Comparison of ENCODE assay signal across 8 mouse cellular contexts in genomic region chr11:97669829-97670228, GRCm38 (mm10). TPM values are rescaled to one million over a fixed set of nuclear protein-coding genes. Genes with fewer than 3 reads are reported as not detected.
DNase-seq lines count a peak whose midpoint lies in the region; ATAC-seq and TF ChIP-seq lines count a peak whose summit lies in the region.

No protein-coding gene starts in this region.

- in situ Hi-C loops in CH12.LX (cut with MboI; ENCODE audit: low pct_ligation_motif_present, low pct_unique_long_range_greater_than_20kb, low sequenced_read_pairs) = loop anchor here (5.0 kb wide), 1 partner anchor 38 kb away; no protein-coding TSS in a partner anchor

- TF ChIP-seq POLR2A in CH12.LX (IDR thresholded peaks at IDR 0.05; ENCODE audit: low read depth, low read length) = no peak; the same call in 1 of the 2 replicates

- TF ChIP-seq EP300 in CH12.LX (IDR thresholded peaks at IDR 0.05; ENCODE audit: low read length) = no peak

- no peak for TF ChIP-seq RAD21 in CH12.LX (IDR thresholded peaks at IDR 0.05; ENCODE audit: low read depth, low read length)

- H3K27me3 ChIP-seq in CH12.LX (replicated peaks) = no peaks in the 10 kb centered on the region
- no peaks in the 10 kb centered on the region for H3K27me3 ChIP-seq in embryonic facial prominence, embryonic 15.5 days

- H3K79me2 ChIP-seq in CH12.LX (replicated peaks; ENCODE audit: control insufficient read depth, extremely low read depth, insufficient read depth, poor library complexity, severe bottlenecking) = peaks cover 20% of the 10 kb centered on the region

- H3K4me3 ChIP-seq in CH12.LX (replicated peaks in 1 of 3; ENCODE audit: low read depth in 2 of 3, low read length in 2 of 3, poor library complexity in 1 of 3) = no peak overlapping the region
- no peak overlapping the region for H3K4me3 ChIP-seq in embryonic facial prominence, embryonic 15.5 days (replicated peaks)

- WGBS in embryonic facial prominence, embryonic 15.5 days = 23% methylated on average over 6 of the region's 6 CpGs

- H3K4me2 ChIP-seq in CH12.LX (ENCODE audit: insufficient read depth, low read depth, poor library complexity, severe bottlenecking) = no peak overlapping the region
- H3K4me2 ChIP-seq in embryonic facial prominence, embryonic 15.5 days (replicated peaks) = no peak overlapping the region

- H3K4me1 ChIP-seq in CH12.LX (ENCODE audit: control insufficient read depth in 1 of 2, insufficient read depth in 2 of 2) = peaks cover 10 to 35% of the 10 kb centered on the region in 2 experiments
- peaks cover 42% of the 10 kb centered on the region for H3K4me1 ChIP-seq in embryonic facial prominence, embryonic 15.5 days

- no peak for ATAC-seq in embryonic facial prominence, embryonic 15.5 days (ENCODE audit: insufficient number of reproducible peaks, low FRiP score, low TSS enrichment, low read depth)
- no peak for ATAC-seq in erythroid progenitor cell, adult 5-6 weeks (replicated peaks; ENCODE audit: low FRiP score, poor library complexity, severe bottlenecking)

- peak; percentile 69 for DNase-seq in cerebellum, adult 9-10 months
- no peak for DNase-seq in cerebellum, adult 9-11 months
- no peak for DNase-seq in CH12.LX (ENCODE audit: extremely low read depth)
- DNase-seq in heart, postnatal 4 days = peak; percentile 91
- peak; percentile 91 for DNase-seq in lung, postnatal 10 days
- no peak for DNase-seq in spleen, postnatal 4 days (ENCODE audit: low spot score in 2 of 2)

- dilution Hi-C loops in CH12.LX (cut with MboI; ENCODE audit: extremely low pct_ligation_motif_present, extremely low pct_unique_long_range_greater_than_20kb, low sequenced_read_pairs) = no loop called here

- H3K9ac ChIP-seq in CH12.LX (ENCODE audit: insufficient read depth, low read depth) = no peak overlapping the region
- no peak overlapping the region for H3K9ac ChIP-seq in embryonic facial prominence, embryonic 15.5 days

- peaks cover 93 to 99% of the 10 kb centered on the region in 2 experiments for H3K36me3 ChIP-seq in CH12.LX (replicated peaks in 1 of 2; ENCODE audit: control insufficient read depth in 1 of 2, insufficient read depth in 1 of 2, low read length in 1 of 2)
- peaks cover 80% of the 10 kb centered on the region for H3K36me3 ChIP-seq in embryonic facial prominence, embryonic 15.5 days

- no peak for TF ChIP-seq CTCF in CH12.LX (conservative IDR thresholded peaks at IDR 0.05 in 1 of 2, IDR thresholded peaks at IDR 0.05 in 1 of 2; ENCODE audit: low read depth in 2 of 2, low read length in 2 of 2)

- no peak overlapping the region for H3K27ac ChIP-seq in CH12.LX (ENCODE audit: insufficient read depth, low read depth)
- H3K27ac ChIP-seq in embryonic facial prominence, embryonic 15.5 days (replicated peaks) = 0 out of 2 replicates have a peak overlapping the region, but pooled peaks have one; percentile 7

- peaks cover 5% of the 10 kb centered on the region for H3K9me3 ChIP-seq in CH12.LX (replicated peaks; ENCODE audit: low read length)
- H3K9me3 ChIP-seq in embryonic facial prominence, embryonic 15.5 days (replicated peaks) = no peaks in the 10 kb centered on the region

TF ChIP-seq in CH12.LX, 34 proteins besides CTCF, POLR2A, EP300 and RAD21:
- TF ChIP-seq ETS1 (conservative IDR thresholded peaks at IDR 0.05; ENCODE audit: low read depth, low read length) = no peak
- TF ChIP-seq RCOR1 (conservative IDR thresholded peaks at IDR 0.05; ENCODE audit: low read depth, low read length) = no peak
- TF ChIP-seq JUN (IDR thresholded peaks at IDR 0.05; ENCODE audit: insufficient read depth, low read depth, low read length) = no peak
- TF ChIP-seq MXI1 (IDR thresholded peaks at IDR 0.05; ENCODE audit: low read depth, low read length) = no peak
- no peak for TF ChIP-seq SMC3 (IDR thresholded peaks at IDR 0.05; ENCODE audit: low read depth, low read length)
- TF ChIP-seq MEF2A (IDR thresholded peaks at IDR 0.05; ENCODE audit: borderline replicate concordance, low read depth, low read length) = 0 out of 2 replicates have a peak, but pooled peaks have one; percentile 53

RNA-seq across cellular contexts. Expression of gene Mllt6, which starts 6.6 kb away (rescaled TPM):
- total RNA-seq in CH12.LX (2012; rRNA removed) (50.7 and 55.6 TPM in 2 replicates), CH12.LX (2014; rRNA removed) (24.3 and 25.3 TPM in 2 replicates)
- polyA plus RNA-seq in CH12.LX (2012; ENCODE audit: insufficient read length, low read depth) = 38.3 and 43.0 TPM in 2 replicates
- 2.6 and 3.2 TPM in 2 replicates for polyA plus RNA-seq in embryonic facial prominence, embryonic 15.5 days (2015; fragmentation: Nextera tagmentation; extraction: Ambion mirVana)
- 10 to 100 TPM; 50.2 to 51.1 TPM for total RNA-seq in heart, postnatal 4 days (2021)
- total RNA-seq in erythroid progenitor cell, adult 5-6 weeks (2015; ENCODE audit: low replicate concordance) = 2.1 and 9.7 TPM in 2 replicates
- 1.3 and 3.9 TPM in 2 replicates for total RNA-seq in erythroid progenitor cell, adult 5-6 weeks (2017; ENCODE audit: low replicate concordance)

RNA-seq across cellular contexts. Expression of gene Cisd3, which starts 15.8 kb away (rescaled TPM):
- total RNA-seq in CH12.LX (2012; rRNA removed) = 141 and 157 TPM in 2 replicates
- total RNA-seq in CH12.LX (2014; rRNA removed) = 63.8 and 66.1 TPM in 2 replicates
- polyA plus RNA-seq in CH12.LX (2012; ENCODE audit: insufficient read length, low read depth) = 169 and 221 TPM in 2 replicates
- 30.7 and 32.7 TPM in 2 replicates for polyA plus RNA-seq in embryonic facial prominence, embryonic 15.5 days (2015; fragmentation: Nextera tagmentation; extraction: Ambion mirVana)
- total RNA-seq in heart, postnatal 4 days (2021) = 10 to 100 TPM; 96.7 to 98.0 TPM
- total RNA-seq in erythroid progenitor cell, adult 5-6 weeks (2015; ENCODE audit: low replicate concordance) = 6.3 TPM in 1 of 2 replicates, not detected in the other
- not detected in 2 replicates for total RNA-seq in erythroid progenitor cell, adult 5-6 weeks (2017; ENCODE audit: low replicate concordance)

RNA-seq across cellular contexts. Expression of gene Pcgf2, which starts 30.5 kb away (rescaled TPM):
- total RNA-seq in CH12.LX (2012; rRNA removed) = 5.6 and 7.9 TPM in 2 replicates
- 0.81 and 0.99 TPM in 2 replicates for total RNA-seq in CH12.LX (2014; rRNA removed)
- 16.3 and 19.5 TPM in 2 replicates for polyA plus RNA-seq in CH12.LX (2012; ENCODE audit: insufficient read length, low read depth)
- 12.0 and 12.6 TPM in 2 replicates for polyA plus RNA-seq in embryonic facial prominence, embryonic 15.5 days (2015; fragmentation: Nextera tagmentation; extraction: Ambion mirVana)
- total RNA-seq in heart, postnatal 4 days (2021) = 10 to 100 TPM; 31.3 to 31.8 TPM
- 5.9 TPM in 1 of 2 replicates, not detected in the other for total RNA-seq in erythroid progenitor cell, adult 5-6 weeks (2015; ENCODE audit: low replicate concordance)
- total RNA-seq in erythroid progenitor cell, adult 5-6 weeks (2017; ENCODE audit: low replicate concordance) = 2.1 TPM in 1 of 2 replicates, not detected in the other

RNA-seq across cellular contexts. Expression of gene Psmb3, which starts 33.4 kb away (rescaled TPM):
- total RNA-seq in CH12.LX (2012; rRNA removed) (863 and 969 TPM in 2 replicates), CH12.LX (2014; rRNA removed) (1,070 and 1,251 TPM in 2 replicates)
- 560 and 594 TPM in 2 replicates for polyA plus RNA-seq in CH12.LX (2012; ENCODE audit: insufficient read length, low read depth)
- polyA plus RNA-seq in embryonic facial prominence, embryonic 15.5 days (2015; fragmentation: Nextera tagmentation; extraction: Ambion mirVana) = 440 and 475 TPM in 2 replicates
- total RNA-seq in heart, postnatal 4 days (2021) = 100 to 1,000 TPM; 186 to 196 TPM
- 20.5 and 50.7 TPM in 2 replicates for total RNA-seq in erythroid progenitor cell, adult 5-6 weeks (2015; ENCODE audit: low replicate concordance)
- 7.9 and 45.8 TPM in 2 replicates for total RNA-seq in erythroid progenitor cell, adult 5-6 weeks (2017; ENCODE audit: low replicate concordance)

RNA-seq across cellular contexts. Expression of gene Epop, which starts 40.3 kb away (rescaled TPM):
- 4.2 and 5.0 TPM in 2 replicates for total RNA-seq in CH12.LX (2012; rRNA removed)
- 1.7 and 2.1 TPM in 2 replicates for total RNA-seq in CH12.LX (2014; rRNA removed)
- 8.3 and 8.4 TPM in 2 replicates for polyA plus RNA-seq in CH12.LX (2012; ENCODE audit: insufficient read length, low read depth)
- polyA plus RNA-seq in embryonic facial prominence, embryonic 15.5 days (2015; fragmentation: Nextera tagmentation; extraction: Ambion mirVana) = 3.7 and 4.3 TPM in 2 replicates
- total RNA-seq in heart, postnatal 4 days (2021) = 1 to 10 TPM; 1.4 TPM
- total RNA-seq in erythroid progenitor cell, adult 5-6 weeks (2015; ENCODE audit: low replicate concordance) = 1.4 TPM in 1 of 2 replicates, not detected in the other
- not detected in 2 replicates for total RNA-seq in erythroid progenitor cell, adult 5-6 weeks (2017; ENCODE audit: low replicate concordance)

Comparison
In these comparisons a context has a peak if more than half of its experiments do, and no peak if none do; other contexts are left out.
1. DNase-seq: peak in cerebellum, adult 9-10 months (single experiment), heart, postnatal 4 days (single experiment) and lung, postnatal 10 days (single experiment); none in cerebellum, adult 9-11 months (single experiment), CH12.LX (single experiment) and spleen, postnatal 4 days (0 of 2).
2. RNA of gene Cisd3, which starts 15.8 kb away (total RNA-seq): 63.8 to 157 TPM in CH12.LX and 96.7 to 98.0 TPM in heart, postnatal 4 days; 6.3 TPM in erythroid progenitor cell, adult 5-6 weeks; every median in the first group is over 4 times any median in the second.